In the genomic region with DNA sequence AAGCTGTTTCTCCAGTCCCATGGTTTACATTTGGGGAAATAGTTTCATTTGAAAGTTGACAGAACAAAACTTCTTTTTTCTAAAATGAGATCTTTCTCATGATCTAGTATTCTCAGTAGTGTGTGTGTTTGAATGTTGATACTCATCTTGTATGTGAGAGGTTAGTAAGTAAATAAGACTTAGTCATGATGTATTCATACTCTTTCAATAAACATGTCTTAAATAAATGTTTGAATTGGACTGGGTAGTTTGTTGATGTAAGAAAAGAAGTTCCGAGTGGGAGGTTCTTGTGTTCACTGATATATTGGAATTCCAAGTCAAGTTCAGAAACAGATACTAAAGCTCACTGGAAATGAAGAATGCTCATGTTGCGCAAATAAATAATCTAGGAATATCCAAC, we compare ENCODE assay signal across 34 mouse cellular contexts. TPM values are rescaled to one million over a fixed set of nuclear protein-coding genes. Genes with fewer than 3 reads are reported as not detected.
"Had no signal": no experiment of that assay in that cellular context is flagged by ENCODE, and none has a peak within 500 bp of the region (broad histone marks: within the 10 kb centered on the region; RNA-seq: fewer than 3 reads in every experiment).

No protein-coding gene starts in this region.

- H3K27me3 ChIP-seq: limb, embryonic 12.5 days; limb, embryonic 13.5 days; limb, embryonic 15.5 days; liver, embryonic 12.5 days; liver, embryonic 13.5 days; liver, embryonic 15.5 days; lung, embryonic 15.5 days; megakaryocyte, embryonic 14.5 days; midbrain, embryonic 12.5 days; midbrain, embryonic 13.5 days; midbrain, embryonic 15.5 days; neural tube, embryonic 12.5 days had no signal

- ATAC-seq: liver, embryonic 12.5 days; lung, postnatal 0 days; midbrain, embryonic 13.5 days; midbrain, embryonic 15.5 days; midbrain, embryonic 16.5 days had no signal

- H3K9me3 ChIP-seq: limb, embryonic 10.5 days; limb, embryonic 12.5 days; limb, embryonic 13.5 days; limb, embryonic 15.5 days; liver, embryonic 12.5 days; liver, embryonic 13.5 days; liver, embryonic 15.5 days; lung, embryonic 15.5 days; megakaryocyte, embryonic 14.5 days; midbrain, embryonic 10.5 days; midbrain, embryonic 12.5 days; midbrain, embryonic 13.5 days; midbrain, embryonic 15.5 days; neural tube, embryonic 12.5 days had no signal

- H3K27ac ChIP-seq: left cerebral cortex, adult 2 months; limb, embryonic 10.5 days; limb, embryonic 12.5 days; limb, embryonic 13.5 days; limb, embryonic 15.5 days; liver, embryonic 12.5 days; liver, embryonic 13.5 days; liver, embryonic 14.5 days; liver, embryonic 15.5 days; lung, embryonic 15.5 days; macrophage; midbrain, embryonic 10.5 days; midbrain, embryonic 12.5 days; midbrain, embryonic 13.5 days; midbrain, embryonic 15.5 days; neural tube, embryonic 12.5 days had no signal

- H3K4me2 ChIP-seq: limb, embryonic 12.5 days; limb, embryonic 13.5 days; limb, embryonic 15.5 days; liver, embryonic 12.5 days; liver, embryonic 13.5 days; liver, embryonic 15.5 days; lung, embryonic 14.5 days; lung, embryonic 15.5 days; midbrain, embryonic 11.5 days; midbrain, embryonic 12.5 days; midbrain, embryonic 13.5 days; midbrain, embryonic 15.5 days; neural tube, embryonic 12.5 days had no signal

- H3K4me1 ChIP-seq: limb, embryonic 10.5 days; limb, embryonic 12.5 days; limb, embryonic 13.5 days; limb, embryonic 15.5 days; liver, embryonic 12.5 days; liver, embryonic 13.5 days; liver, embryonic 15.5 days; lung, embryonic 15.5 days; megakaryocyte, embryonic 14.5 days; midbrain, embryonic 10.5 days; midbrain, embryonic 12.5 days; midbrain, embryonic 13.5 days; midbrain, embryonic 15.5 days; neural tube, embryonic 12.5 days had no signal

- H3K4me3 ChIP-seq: left cerebral cortex, adult 2 months; limb, embryonic 10.5 days; limb, embryonic 12.5 days; limb, embryonic 13.5 days; limb, embryonic 15.5 days; liver, embryonic 12.5 days; liver, embryonic 13.5 days; liver, embryonic 15.5 days; lung, embryonic 15.5 days; megakaryocyte, embryonic 14.5 days; midbrain, embryonic 10.5 days; midbrain, embryonic 12.5 days; midbrain, embryonic 13.5 days; midbrain, embryonic 15.5 days; myocyte; neural tube, embryonic 12.5 days had no signal

- H3K36me3 ChIP-seq: limb, embryonic 10.5 days; limb, embryonic 12.5 days; limb, embryonic 13.5 days; limb, embryonic 15.5 days; liver, embryonic 12.5 days; liver, embryonic 13.5 days; liver, embryonic 15.5 days; lung, embryonic 15.5 days; midbrain, embryonic 10.5 days; midbrain, embryonic 12.5 days; midbrain, embryonic 13.5 days; midbrain, embryonic 15.5 days; neural tube, embryonic 12.5 days had no signal

- DNase-seq: left cerebral cortex, postnatal 4 days; liver, embryonic 13.5 days; lung, adult 18-20 months; lung, adult 2 months; lung, embryonic 14.5 days; lung, postnatal 10 days; lung, postnatal 14 days; lung, postnatal 36 days; lung, postnatal 4 days; midbrain, embryonic 14.5 days had no signal

- H3K9ac ChIP-seq: limb, embryonic 12.5 days; limb, embryonic 13.5 days; limb, embryonic 15.5 days; liver, embryonic 12.5 days; liver, embryonic 13.5 days; liver, embryonic 14.5 days; liver, embryonic 15.5 days; lung, embryonic 14.5 days; lung, embryonic 15.5 days; midbrain, embryonic 12.5 days; midbrain, embryonic 13.5 days; midbrain, embryonic 15.5 days; neural tube, embryonic 12.5 days had no signal

RNA-seq across cellular contexts. Expression of a gene that starts 25.1 kb away (rescaled TPM):
- total RNA-seq: megakaryocyte progenitor cell, adult 5-6 weeks; megakaryocyte, adult 5-6 weeks; megakaryocyte-erythroid progenitor cell, adult 5-6 weeks; monocyte, adult 5-6 weeks had no signal
- polyA plus RNA-seq: macrophage had no signal
